In the genomic region with DNA sequence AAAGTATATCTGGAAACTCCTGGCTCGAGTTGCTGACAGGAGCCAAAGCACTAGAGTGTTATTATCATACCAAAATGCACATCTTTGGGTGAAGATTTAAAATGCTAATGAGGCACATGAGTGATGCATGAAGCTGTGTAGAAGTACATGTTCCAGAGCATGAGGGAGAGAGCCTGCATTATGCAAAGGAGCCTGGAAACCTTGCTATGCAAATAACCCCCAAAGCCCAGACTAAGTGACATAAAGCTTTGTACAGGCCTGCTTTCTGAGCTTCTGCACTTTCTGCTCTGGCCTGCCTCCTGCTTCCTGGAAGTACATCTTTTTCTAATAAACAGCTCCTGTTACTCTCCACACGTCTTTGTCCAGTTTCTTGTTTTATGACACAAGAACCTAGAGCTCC, we compare ENCODE assay signal across 23 mouse cellular contexts.
A peak's percentile ranks its signal among the peaks of the same experiment; 100 is the strongest.
DNase-seq lines count a peak whose midpoint lies in the region; ATAC-seq and TF ChIP-seq lines count a peak whose summit lies in the region.
"Had no signal": no experiment of that assay in that cellular context is flagged by ENCODE, and none has a peak within 500 bp of the region (broad histone marks: within the 10 kb centered on the region; RNA-seq: fewer than 3 reads in every experiment).

No protein-coding gene starts in this region.

- H3K36me3 ChIP-seq in forebrain, embryonic 15.5 days, result no peaks in the 10 kb centered on the region
- H3K36me3 ChIP-seq in forebrain, embryonic 13.5 days (ENCODE audit: poor library complexity, severe bottlenecking), result no peaks in the 10 kb centered on the region
- H3K36me3 ChIP-seq in forebrain, postnatal 0 days (ENCODE audit: insufficient read depth), result no peaks in the 10 kb centered on the region
- no peaks in the 10 kb centered on the region for H3K36me3 ChIP-seq in forebrain, embryonic 10.5 days (replicated peaks)
- no peaks in the 10 kb centered on the region for H3K36me3 ChIP-seq in limb, embryonic 11.5 days (ENCODE audit: control insufficient read depth, insufficient read depth, low read length)
- H3K36me3 ChIP-seq in limb, embryonic 10.5 days, result no peaks in the 10 kb centered on the region
- H3K36me3 ChIP-seq: embryonic facial prominence, embryonic 13.5 days; embryonic facial prominence, embryonic 15.5 days; G1E had no signal

- H3K4me1 ChIP-seq in forebrain, embryonic 15.5 days, result no peaks in the 10 kb centered on the region
- H3K4me1 ChIP-seq in forebrain, embryonic 13.5 days, result no peaks in the 10 kb centered on the region
- H3K4me1 ChIP-seq in forebrain, postnatal 0 days (ENCODE audit: insufficient read depth), result no peaks in the 10 kb centered on the region
- no peaks in the 10 kb centered on the region for H3K4me1 ChIP-seq in forebrain, embryonic 10.5 days
- H3K4me1 ChIP-seq in limb, embryonic 11.5 days (ENCODE audit: control insufficient read depth, insufficient read depth, low read length), result no peaks in the 10 kb centered on the region
- H3K4me1 ChIP-seq in limb, embryonic 10.5 days, result no peaks in the 10 kb centered on the region
- H3K4me1 ChIP-seq: embryonic facial prominence, embryonic 13.5 days; embryonic facial prominence, embryonic 15.5 days had no signal

- no peak overlapping the region for H3K4me3 ChIP-seq in forebrain, embryonic 15.5 days
- no peak overlapping the region for H3K4me3 ChIP-seq in forebrain, embryonic 13.5 days
- H3K4me3 ChIP-seq in forebrain, postnatal 0 days (ENCODE audit: low read depth, low read length), result no peak overlapping the region
- H3K4me3 ChIP-seq in forebrain, embryonic 10.5 days, result no peak overlapping the region
- no peak overlapping the region for H3K4me3 ChIP-seq in limb, embryonic 11.5 days (ENCODE audit: low read depth, low read length)
- H3K4me3 ChIP-seq in limb, embryonic 10.5 days, result no peak overlapping the region
- H3K4me3 ChIP-seq: embryonic facial prominence, embryonic 13.5 days; embryonic facial prominence, embryonic 15.5 days; erythroblast, embryonic 14.5 days had no signal

- ATAC-seq in forebrain, embryonic 15.5 days (replicated peaks), result 0 out of 2 replicates have a peak, but pooled peaks have one; percentile 51
- ATAC-seq in forebrain, embryonic 13.5 days, result no peak
- ATAC-seq in forebrain, postnatal 0 days, result peak; percentile 36; the same call in 1 of the 2 replicates
- ATAC-seq in limb, embryonic 11.5 days (ENCODE audit: insufficient number of reproducible peaks, low FRiP score, low TSS enrichment, low read depth), result no peak

- no peak for TF ChIP-seq CTCF in forebrain, postnatal 0 days (IDR thresholded peaks at IDR 0.05; ENCODE audit: low read depth)

- H3K27me3 ChIP-seq in forebrain, embryonic 15.5 days, result no peaks in the 10 kb centered on the region
- H3K27me3 ChIP-seq in forebrain, embryonic 13.5 days, result no peaks in the 10 kb centered on the region
- no peaks in the 10 kb centered on the region for H3K27me3 ChIP-seq in forebrain, postnatal 0 days (ENCODE audit: insufficient read depth, low read length)
- H3K27me3 ChIP-seq in forebrain, embryonic 10.5 days (ENCODE audit: poor library complexity, severe bottlenecking), result no peaks in the 10 kb centered on the region
- no peaks in the 10 kb centered on the region for H3K27me3 ChIP-seq in limb, embryonic 11.5 days (ENCODE audit: control insufficient read depth, insufficient read depth, low read length)
- no peaks in the 10 kb centered on the region for H3K27me3 ChIP-seq in limb, embryonic 10.5 days (ENCODE audit: low read depth, poor library complexity, severe bottlenecking)
- H3K27me3 ChIP-seq: embryonic facial prominence, embryonic 13.5 days; embryonic facial prominence, embryonic 15.5 days; Patski had no signal

- no peak for DNase-seq in forebrain, postnatal 0 days
- no peak for DNase-seq in forebrain, embryonic 10.5 days (ENCODE audit: extremely low spot score, low spot score)
- DNase-seq in limb, embryonic 11.5 days (ENCODE audit: low spot score), result peak; percentile 18
- DNase-seq in limb, embryonic 10.5 days (ENCODE audit: low spot score), result no peak
- peak; percentile 0 for DNase-seq in R1 (ENCODE audit: low read depth, low spot score)
- DNase-seq in spleen, postnatal 36 days (ENCODE audit: low spot score in 2 of 2), result no peak
- DNase-seq: adrenal gland, adult 2 months; adrenal gland, postnatal 10 days; adrenal gland, postnatal 25 days; cerebellum, adult 11 months; cerebellum, adult 18-20 months; cerebellum, adult 8-10 months; cerebellum, adult 9-11 months; cerebellum, postnatal 14 days; cerebellum, postnatal 36 days; embryo, embryonic 11 days had no signal

- H3K9ac ChIP-seq in forebrain, embryonic 15.5 days (replicated peaks), result no peak overlapping the region
- no peak overlapping the region for H3K9ac ChIP-seq in forebrain, embryonic 13.5 days
- H3K9ac ChIP-seq in forebrain, postnatal 0 days, result no peak overlapping the region
- no peak overlapping the region for H3K9ac ChIP-seq in limb, embryonic 11.5 days (ENCODE audit: low read length)
- H3K9ac ChIP-seq: embryonic facial prominence, embryonic 13.5 days; embryonic facial prominence, embryonic 15.5 days had no signal

- 64% methylated on average over 2 of the region's 2 CpGs for WGBS in forebrain, embryonic 15.5 days
- WGBS in forebrain, embryonic 13.5 days, result 75% methylated on average over 2 of the region's 2 CpGs
- 57% methylated on average over 2 of the region's 2 CpGs for WGBS in forebrain, postnatal 0 days
- WGBS in forebrain, embryonic 10.5 days, result 70% methylated on average over 2 of the region's 2 CpGs
- 53% methylated on average over 2 of the region's 2 CpGs for WGBS in limb, embryonic 11.5 days
- WGBS in limb, embryonic 10.5 days, result 66% methylated on average over 2 of the region's 2 CpGs

- no peaks in the 10 kb centered on the region for H3K9me3 ChIP-seq in forebrain, embryonic 15.5 days
- no peaks in the 10 kb centered on the region for H3K9me3 ChIP-seq in forebrain, embryonic 13.5 days (replicated peaks)
- no peaks in the 10 kb centered on the region for H3K9me3 ChIP-seq in forebrain, postnatal 0 days (ENCODE audit: low read length)
- no peaks in the 10 kb centered on the region for H3K9me3 ChIP-seq in forebrain, embryonic 10.5 days
- no peaks in the 10 kb centered on the region for H3K9me3 ChIP-seq in limb, embryonic 11.5 days (ENCODE audit: control insufficient read depth, low read length)
- H3K9me3 ChIP-seq in limb, embryonic 10.5 days (replicated peaks), result no peaks in the 10 kb centered on the region
- H3K9me3 ChIP-seq: embryonic facial prominence, embryonic 13.5 days; embryonic facial prominence, embryonic 15.5 days; G1E had no signal

- no peak overlapping the region for H3K4me2 ChIP-seq in forebrain, embryonic 15.5 days (replicated peaks)
- no peak overlapping the region for H3K4me2 ChIP-seq in forebrain, embryonic 13.5 days
- no peak overlapping the region for H3K4me2 ChIP-seq in forebrain, postnatal 0 days (ENCODE audit: low read depth)
- H3K4me2 ChIP-seq in limb, embryonic 11.5 days (ENCODE audit: low read depth, severe bottlenecking), result no peak overlapping the region
- H3K4me2 ChIP-seq: embryonic facial prominence, embryonic 13.5 days; embryonic facial prominence, embryonic 15.5 days had no signal

- no peak overlapping the region for H3K27ac ChIP-seq in forebrain, embryonic 15.5 days (replicated peaks)
- H3K27ac ChIP-seq in forebrain, embryonic 13.5 days, result no peak overlapping the region
- no peak overlapping the region for H3K27ac ChIP-seq in forebrain, postnatal 0 days (ENCODE audit: low read depth, low read length)
- no peak overlapping the region for H3K27ac ChIP-seq in forebrain, embryonic 10.5 days
- no peak overlapping the region for H3K27ac ChIP-seq in limb, embryonic 11.5 days (replicated peaks; ENCODE audit: low read depth, low read length)
- no peak overlapping the region for H3K27ac ChIP-seq in limb, embryonic 10.5 days
- H3K27ac ChIP-seq: embryonic facial prominence, embryonic 13.5 days; embryonic facial prominence, embryonic 15.5 days had no signal

Comparison
In these comparisons a context has a peak if more than half of its experiments do, and no peak if none do; other contexts are left out.
1. ATAC-seq: peak in forebrain, embryonic 15.5 days (single experiment) and forebrain, postnatal 0 days (single experiment); none in forebrain, embryonic 13.5 days (single experiment) and limb, embryonic 11.5 days (single experiment).
2. DNase-seq: peak in limb, embryonic 11.5 days (single experiment) and R1 (single experiment); none in forebrain, postnatal 0 days (single experiment), forebrain, embryonic 10.5 days (single experiment), limb, embryonic 10.5 days (single experiment) and spleen, postnatal 36 days (0 of 2).